Mouse (Mus musculus) C2C12 (cell line): ENCODE measurements around the gene H1foo. TPM values are rescaled to one million over a fixed set of nuclear protein-coding genes. Genes with fewer than 3 reads are reported as not detected.

Source experiments
- H3K27me3 ChIP-seq: one replicate; pipeline ENCODE4 v1.6.1; 2011; ENCODE audit not compliant: control insufficient read depth, insufficient read depth, insufficient read length
- H3K36me3 ChIP-seq: one replicate; pipeline ENCODE4 v1.6.1; 2011; ENCODE audit not compliant: control insufficient read depth, insufficient read depth
- H3K4me3 ChIP-seq: one replicate; pipeline ENCODE4 v1.5.1; 2011; ENCODE audit warnings: mild to moderate bottlenecking, control low read depth; ENCODE audit not compliant: poor library complexity, insufficient read depth, severe bottlenecking
- H3K79me2 ChIP-seq: one replicate; pipeline ENCODE4 v1.6.1; 2011; ENCODE audit not compliant: control insufficient read depth, insufficient read depth
- H3K79me3 ChIP-seq: one replicate; pipeline ENCODE4 v1.6.1; 2011; ENCODE audit warnings: low read depth, control low read depth
- H3ac ChIP-seq: one replicate; pipeline ENCODE3; 2011; ENCODE audit warnings: low read depth; ENCODE audit not compliant: control insufficient read depth, insufficient read length
- CEBPB ChIP-seq: IDR thresholded peaks from one replicate; pipeline ENCODE4 v1.6.1; 2011; ENCODE audit warnings: low read depth, mild to moderate bottlenecking, control low read depth, moderate library complexity
- CTCF ChIP-seq: IDR thresholded peaks from one replicate; pipeline ENCODE4 v1.5.1; 2011; ENCODE audit not compliant: control insufficient read depth, insufficient read depth, insufficient read length
- FOSL1 ChIP-seq: IDR thresholded peaks from one replicate; pipeline ENCODE4 v1.8.0; 2011; ENCODE audit warnings: mild to moderate bottlenecking, low read length; ENCODE audit not compliant: poor library complexity, insufficient read depth, severe bottlenecking
- MAX ChIP-seq: IDR thresholded peaks from one replicate; pipeline ENCODE4 v1.6.1; 2011; ENCODE audit warnings: mild to moderate bottlenecking, control low read depth
- MYOD1 ChIP-seq: IDR thresholded peaks from one replicate; pipeline ENCODE4 v1.6.1; 2011; ENCODE audit warnings: low read depth; ENCODE audit not compliant: control insufficient read depth, insufficient read length
- MYOG ChIP-seq: IDR thresholded peaks from one replicate; pipeline ENCODE4 v1.6.1; 2011; ENCODE audit not compliant: control insufficient read depth, insufficient read length; ENCODE audit errors: extremely low read depth
- USF1 ChIP-seq: IDR thresholded peaks from one replicate; pipeline ENCODE4 v1.6.1; 2011; ENCODE audit warnings: low read depth, mild to moderate bottlenecking, control low read depth, moderate library complexity
- polyA plus RNA-seq: library from polyadenylated mRNA; unstranded; fragments of >200 nt; fragmentation: generic; extraction: Trizol; gene quantifications from one replicate; pipeline ENCODE4 v1.2.1, GENCODE M21; 2012; ENCODE audit warnings: missing spikeins

The H1foo gene
- polyA plus RNA-seq, 1 experiment: not detected

DNA sequence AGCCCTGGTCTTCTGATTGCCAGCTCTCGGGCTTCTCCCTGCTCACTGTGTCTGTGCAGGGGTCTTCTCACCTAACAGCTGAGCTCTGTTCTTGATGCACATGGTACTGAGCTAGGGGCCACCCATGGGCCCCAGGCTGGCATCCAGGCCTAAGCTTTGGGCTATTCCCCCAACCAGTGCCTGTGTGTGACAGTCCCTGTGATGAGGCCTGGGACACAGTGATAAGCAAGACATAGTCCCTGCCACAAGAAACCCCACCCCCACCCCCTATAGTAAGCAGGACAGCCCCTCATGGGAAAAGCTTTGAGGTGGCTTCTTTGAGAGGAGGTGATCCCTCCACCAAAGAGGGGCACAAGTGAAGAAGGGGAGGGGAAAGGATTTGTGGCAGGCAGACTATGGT, 26.1 kb upstream of the H1foo start:
- H3K27me3 ChIP-seq: no peaks in the 10 kb centered on the region
- H3K79me2 ChIP-seq: no peaks in the 10 kb centered on the region
- no peak overlapping the region for H3K4me3 ChIP-seq
- no peaks in the 10 kb centered on the region for H3K79me3 ChIP-seq
- no peak overlapping the region for H3ac ChIP-seq
- no peaks in the 10 kb centered on the region for H3K36me3 ChIP-seq
- no peak for TF ChIP-seq FOSL1
- no peak for TF ChIP-seq USF1
- TF ChIP-seq CEBPB: no peak
- no peak for TF ChIP-seq MYOD1
- TF ChIP-seq MAX: no peak
- TF ChIP-seq MYOG: no peak
- TF ChIP-seq CTCF: no peak

DNA sequence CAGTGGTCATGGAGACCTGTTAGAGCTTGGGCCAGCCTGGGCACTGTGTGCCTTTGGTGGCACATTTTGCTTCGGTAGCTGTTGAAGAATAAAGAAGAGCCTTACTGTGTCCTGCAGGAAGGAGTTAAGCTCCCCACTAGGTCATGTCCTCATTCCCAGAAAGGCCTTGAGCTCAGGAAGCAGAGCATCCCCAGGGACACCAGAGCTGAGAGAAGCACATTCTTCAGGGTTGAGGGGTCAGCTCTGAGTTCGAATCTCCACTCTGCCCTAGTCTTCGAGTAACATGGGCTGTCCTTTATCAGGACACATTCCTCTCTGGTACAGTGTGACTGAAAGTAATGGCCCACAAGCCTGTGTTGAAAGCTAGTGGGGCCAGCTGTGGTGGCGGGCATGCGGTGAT, 24.9 kb upstream of the H1foo start:
- H3K4me3 ChIP-seq: no peak overlapping the region
- no peak for TF ChIP-seq CTCF
- TF ChIP-seq FOSL1: no peak
- TF ChIP-seq MAX: no peak
- TF ChIP-seq USF1: no peak
- TF ChIP-seq CEBPB: no peak
- no peak for TF ChIP-seq MYOD1
- H3K27me3 ChIP-seq: no peaks in the 10 kb centered on the region
- no peak overlapping the region for H3ac ChIP-seq
- H3K79me2 ChIP-seq: no peaks in the 10 kb centered on the region
- H3K36me3 ChIP-seq: no peaks in the 10 kb centered on the region
- no peaks in the 10 kb centered on the region for H3K79me3 ChIP-seq

GRCm38 (mm10) chr6:115924829-115925228, 19.9 kb upstream of the H1foo start:
- H3K79me2 ChIP-seq: no peaks in the 10 kb centered on the region
- H3ac ChIP-seq: no peak overlapping the region
- no peaks in the 10 kb centered on the region for H3K27me3 ChIP-seq
- TF ChIP-seq CTCF (no peak), FOSL1 (no peak), MYOG (no peak), CEBPB (no peak), MAX (no peak), USF1 (no peak), MYOD1 (no peak)
- no peaks in the 10 kb centered on the region for H3K36me3 ChIP-seq
- no peak overlapping the region for H3K4me3 ChIP-seq
- H3K79me3 ChIP-seq: no peaks in the 10 kb centered on the region

- no peak overlapping the region for H3ac ChIP-seq
- no peaks in the 10 kb centered on the region for H3K36me3 ChIP-seq
- no peaks in the 10 kb centered on the region for H3K27me3 ChIP-seq
- TF ChIP-seq MAX (no peak), USF1 (no peak), CEBPB (no peak)
- no peaks in the 10 kb centered on the region for H3K79me2 ChIP-seq
- H3K4me3 ChIP-seq: no peak overlapping the region
- no peaks in the 10 kb centered on the region for H3K79me3 ChIP-seq
Observed at GRCm38 (mm10) chr6:115926416-115926815, 18.3 kb upstream of the H1foo start.

- Histone ChIP-seq H3K79me3 (no peaks in the 10 kb centered on the region), H3K4me3 (no peak overlapping the region), H3K27me3 (no peaks in the 10 kb centered on the region), H3ac (no peak overlapping the region), H3K79me2 (no peaks in the 10 kb centered on the region), H3K36me3 (no peaks in the 10 kb centered on the region)
- no peak for TF ChIP-seq CTCF
Observed at GRCm38 (mm10) chr6:115927292-115928242, 17.2 kb upstream of the H1foo start.

GRCm38 (mm10) chr6:115930018-115930417, 14.7 kb upstream of the H1foo start:
- H3K79me3 ChIP-seq: no peaks in the 10 kb centered on the region
- H3K4me3 ChIP-seq: no peak overlapping the region
- no peaks in the 10 kb centered on the region for H3K79me2 ChIP-seq
- TF ChIP-seq CEBPB (no peak), MYOG (no peak), FOSL1 (no peak), MYOD1 (no peak), MAX (no peak), USF1 (no peak)
- no peaks in the 10 kb centered on the region for H3K36me3 ChIP-seq
- no peaks in the 10 kb centered on the region for H3K27me3 ChIP-seq
- no peak overlapping the region for H3ac ChIP-seq
